Mouse (Mus musculus) forebrain, embryonic 13.5 days (tissue): ENCODE measurements around the gene St8sia2. TPM values are rescaled to one million over a fixed set of nuclear protein-coding genes. Genes with fewer than 3 reads are reported as not detected.
A peak's percentile ranks its signal among the peaks of the same experiment; 100 is the strongest.

ENCODE experiments used
- ATAC-seq: fragments of 200-750 bp; cut with Nextera tagmentation; 2 replicates; pipeline ENCODE4 v1.8.0; 2017
- H3K27ac ChIP-seq: fragments of 300-500 bp; sonication (generic); 2 replicates; pipeline ENCODE4 v1.5.1; 2015; ENCODE audit warnings: inconsistent platforms, mild to moderate bottlenecking, moderate library complexity
- H3K27me3 ChIP-seq: fragments of 300-500 bp; sonication (generic); 2 replicates; pipeline ENCODE4 v1.6.1; 2015; ENCODE audit warnings: mild to moderate bottlenecking, inconsistent platforms
- H3K36me3 ChIP-seq: fragments of 300-500 bp; sonication (generic); 2 replicates; pipeline ENCODE4 v1.6.1; 2015; ENCODE audit warnings: mild to moderate bottlenecking, inconsistent platforms; ENCODE audit not compliant: poor library complexity, severe bottlenecking
- H3K4me1 ChIP-seq: fragments of 300-500 bp; sonication (generic); 2 replicates; pipeline ENCODE4 v1.6.1; 2015; ENCODE audit warnings: inconsistent platforms
- H3K4me2 ChIP-seq: fragments of 300-500 bp; sonication (generic); 2 replicates; pipeline ENCODE4 v1.6.1; 2015; ENCODE audit warnings: inconsistent platforms, mild to moderate bottlenecking, moderate library complexity
- H3K4me3 ChIP-seq: fragments of 300-500 bp; sonication (generic); 2 replicates; pipeline ENCODE4 v1.5.1; 2015; ENCODE audit warnings: mild to moderate bottlenecking, inconsistent platforms
- H3K9ac ChIP-seq: fragments of 300-500 bp; sonication (generic); 2 replicates; pipeline ENCODE4 v1.6.1; 2015; ENCODE audit warnings: mild to moderate bottlenecking, inconsistent platforms
- H3K9me3 ChIP-seq: fragments of 300-500 bp; sonication (generic); replicated peaks from 2 replicates; pipeline ENCODE4 v1.6.1; 2016; ENCODE audit warnings: inconsistent platforms
- WGBS: fragments of 180-500 bp; shearing (Covaris S2); methylation state at CpG from one replicate; pipeline ENCODE4 v1.1.7; 2015; 5-methylcytosine and 5-hydroxymethylcytosine counted together
- polyA plus RNA-seq: library from polyadenylated mRNA; unstranded; fragments of >200 nt; fragmentation: Nextera tagmentation; extraction: Ambion mirVana; gene quantifications from 2 replicates; pipeline ENCODE4 v1.2.1, GENCODE M21; 2015

St8sia2 gene
- polyA plus RNA-seq, 1 experiment from 2014 or later, result 53.2 TPM

DNA sequence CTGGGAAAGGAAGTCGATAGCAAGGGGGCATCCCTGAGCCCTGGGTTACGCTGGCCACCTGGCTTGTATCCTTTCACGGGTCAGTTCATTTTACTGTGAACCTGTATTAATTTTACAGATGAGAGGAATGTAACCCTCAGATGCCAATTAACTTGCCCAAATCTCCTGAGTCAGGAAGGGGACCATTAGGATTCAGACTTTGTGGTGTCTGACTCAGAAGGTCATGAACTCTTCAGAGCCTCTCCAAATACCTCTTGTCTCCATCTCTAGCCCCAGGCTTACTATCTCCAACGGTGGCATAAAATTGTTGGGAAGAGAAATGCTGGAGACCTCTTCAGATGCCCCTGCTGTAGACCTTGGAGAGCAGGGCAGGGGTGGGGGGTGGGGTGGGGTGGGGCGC lies 51.1 kb downstream of the St8sia2 start:
- 96% methylated on average over 5 of the region's 5 CpGs for WGBS
- peaks cover 92% of the 10 kb centered on the region for H3K36me3 ChIP-seq
- no peaks in the 10 kb centered on the region for H3K27me3 ChIP-seq
- no peak overlapping the region for H3K9ac ChIP-seq
- no peaks in the 10 kb centered on the region for H3K9me3 ChIP-seq
- no peak for ATAC-seq
- H3K4me2 ChIP-seq, result no peak overlapping the region
- H3K4me3 ChIP-seq, result no peak overlapping the region
- no peaks in the 10 kb centered on the region for H3K4me1 ChIP-seq
- H3K27ac ChIP-seq, result no peak overlapping the region

DNA sequence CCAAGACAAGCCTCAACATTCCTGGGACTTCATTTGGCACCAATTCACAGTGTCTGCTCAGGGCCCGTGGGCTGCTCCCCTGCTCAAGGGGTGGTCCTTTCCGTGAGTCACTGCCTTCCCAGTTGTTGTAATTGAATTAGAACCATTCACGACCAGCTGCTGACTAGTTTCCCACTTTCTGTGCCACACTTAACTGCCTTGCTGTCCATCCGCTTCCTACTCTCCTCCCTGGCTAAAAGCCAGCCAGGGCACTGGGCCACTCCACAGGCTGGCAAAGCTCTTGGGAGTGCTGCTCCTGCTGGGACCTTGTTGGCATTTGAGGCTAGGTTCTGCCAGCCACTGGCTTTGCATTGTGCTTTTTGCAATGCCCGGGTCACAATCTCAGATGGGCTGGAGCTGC lies 59.0 kb downstream of the St8sia2 start:
- no peak overlapping the region for H3K4me2 ChIP-seq
- H3K36me3 ChIP-seq, result peaks cover 99% of the 10 kb centered on the region
- peak; percentile 44; the same call in 1 of the 2 replicates for ATAC-seq
- no peaks in the 10 kb centered on the region for H3K27me3 ChIP-seq
- H3K4me1 ChIP-seq, result 0 out of 2 replicates have a peak, but pooled peaks cover 7% of the 10 kb centered on the region
- no peak overlapping the region; the same call in 1 of the 2 replicates for H3K27ac ChIP-seq
- H3K9me3 ChIP-seq, result no peaks in the 10 kb centered on the region
- H3K4me3 ChIP-seq, result no peak overlapping the region
- no peak overlapping the region for H3K9ac ChIP-seq
- 50% methylated on average over 5 of the region's 5 CpGs for WGBS

GRCm38 (mm10) chr7:73953131-73953530 lies 60.4 kb downstream of the St8sia2 start:
- H3K36me3 ChIP-seq, result peaks cover 97% of the 10 kb centered on the region
- ATAC-seq, result no peak

DNA sequence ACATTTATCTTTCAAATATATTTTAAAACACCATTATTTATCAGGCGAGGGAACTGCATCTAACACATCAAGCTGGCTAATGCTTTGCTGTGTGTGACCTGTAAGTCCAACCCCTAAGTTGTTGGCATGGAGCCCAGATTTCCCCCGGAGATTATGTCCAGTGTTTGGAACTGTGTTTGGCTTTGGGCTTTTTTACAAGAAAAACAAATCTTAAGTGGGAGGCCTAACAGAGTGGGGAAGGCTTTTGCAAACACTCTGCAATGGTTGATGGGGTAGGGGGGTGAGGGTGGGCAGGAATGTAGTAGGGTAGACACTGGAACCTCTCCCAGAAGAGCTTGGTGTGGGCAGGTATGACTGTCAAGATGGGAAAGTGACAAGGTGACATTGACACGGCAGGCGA lies 71.8 kb downstream of the St8sia2 start:
- Histone ChIP-seq H3K9me3 (no peaks in the 10 kb centered on the region), H3K9ac (no peak overlapping the region), H3K27ac (peak overlapping the region; percentile 45; the same call in 1 of the 2 replicates), H3K36me3 (peaks cover 81% of the 10 kb centered on the region), H3K27me3 (no peaks in the 10 kb centered on the region), H3K4me3 (no peak overlapping the region), H3K4me2 (no peak overlapping the region), H3K4me1 (peaks cover 21% of the 10 kb centered on the region)
- peak; percentile 52; the same call in 1 of the 2 replicates for ATAC-seq
- 40% methylated on average over 4 of the region's 4 CpGs for WGBS

More at GRCm38 (mm10) chr7:73953131-73953530, 60.4 kb downstream of the St8sia2 start:
- H3K9me3 ChIP-seq, result no peaks in the 10 kb centered on the region
- no peak overlapping the region for H3K4me2 ChIP-seq
- H3K27me3 ChIP-seq, result no peaks in the 10 kb centered on the region
- WGBS, result 87% methylated on average over 4 of the region's 4 CpGs
- H3K27ac ChIP-seq, result no peak overlapping the region
- no peak overlapping the region for H3K9ac ChIP-seq
- H3K4me1 ChIP-seq, result 0 out of 2 replicates have a peak, but pooled peaks cover 7% of the 10 kb centered on the region
- no peak overlapping the region for H3K4me3 ChIP-seq

GRCm38 (mm10) chr7:73939236-73939635 lies 74.3 kb downstream of the St8sia2 start:
- Histone ChIP-seq H3K4me1 (peaks cover 21% of the 10 kb centered on the region), H3K9ac (no peak overlapping the region), H3K4me2 (no peak overlapping the region), H3K4me3 (no peak overlapping the region), H3K27ac (no peak overlapping the region), H3K36me3 (peaks cover 57% of the 10 kb centered on the region), H3K27me3 (no peaks in the 10 kb centered on the region), H3K9me3 (no peaks in the 10 kb centered on the region)
- 95% methylated on average over 8 of the region's 8 CpGs for WGBS
- no peak for ATAC-seq

- no peaks in the 10 kb centered on the region for H3K9me3 ChIP-seq
- no peak overlapping the region for H3K27ac ChIP-seq
- peaks cover 21% of the 10 kb centered on the region for H3K4me1 ChIP-seq
- H3K4me3 ChIP-seq, result no peak overlapping the region
- no peak overlapping the region for H3K9ac ChIP-seq
- 81% methylated on average over 7 of the region's 7 CpGs for WGBS
- H3K4me2 ChIP-seq, result no peak overlapping the region
- H3K27me3 ChIP-seq, result no peaks in the 10 kb centered on the region
- peaks cover 47% of the 10 kb centered on the region for H3K36me3 ChIP-seq
- ATAC-seq, result peak; percentile 38; the same call in 1 of the 2 replicates
These were observed 75.3 kb downstream of the St8sia2 start for GRCm38 (mm10) chr7:73938046-73938810.

GRCm38 (mm10) chr7:73936119-73936518 lies 77.4 kb downstream of the St8sia2 start:
- H3K4me1 ChIP-seq, result peaks cover 8% of the 10 kb centered on the region
- H3K9ac ChIP-seq, result no peak overlapping the region
- no peak for ATAC-seq
- 58% methylated on average over 3 of the region's 3 CpGs for WGBS
- H3K4me3 ChIP-seq, result no peak overlapping the region
- no peak overlapping the region for H3K27ac ChIP-seq
- no peaks in the 10 kb centered on the region for H3K9me3 ChIP-seq
- H3K4me2 ChIP-seq, result no peak overlapping the region
- H3K36me3 ChIP-seq, result peaks cover 27% of the 10 kb centered on the region
- H3K27me3 ChIP-seq, result no peaks in the 10 kb centered on the region

GRCm38 (mm10) chr7:73935703-73936102 lies 77.8 kb downstream of the St8sia2 start:
- Histone ChIP-seq H3K27ac (no peak overlapping the region), H3K9me3 (no peaks in the 10 kb centered on the region), H3K4me2 (no peak overlapping the region), H3K9ac (no peak overlapping the region), H3K4me1 (peaks cover 6% of the 10 kb centered on the region), H3K4me3 (no peak overlapping the region), H3K36me3 (peaks cover 24% of the 10 kb centered on the region), H3K27me3 (no peaks in the 10 kb centered on the region)
- ATAC-seq, result no peak
- 66% methylated on average over 2 of the region's 2 CpGs for WGBS

DNA sequence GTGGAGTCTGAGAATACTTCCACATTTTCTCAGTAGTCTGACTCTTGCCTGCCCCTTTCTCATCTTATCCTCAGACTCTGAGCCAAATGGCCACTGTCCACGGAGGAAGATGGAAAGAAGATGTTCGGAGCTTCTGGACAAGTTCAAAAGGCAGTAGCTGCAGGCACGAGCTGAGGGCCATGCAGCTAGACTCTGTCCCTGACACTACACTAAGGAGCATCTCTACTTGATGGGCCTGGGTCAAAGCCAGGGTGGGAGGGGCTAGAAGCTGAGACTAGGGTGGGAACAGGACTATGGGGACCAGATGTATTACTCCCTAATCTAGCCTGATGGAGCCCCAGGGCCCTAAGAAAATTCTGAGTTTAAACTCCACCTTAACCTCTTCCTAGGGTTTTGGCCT lies 80.5 kb downstream of the St8sia2 start:
- no peak overlapping the region for H3K4me3 ChIP-seq
- H3K36me3 ChIP-seq, result no peaks in the 10 kb centered on the region
- 0 out of 2 replicates have a peak, but pooled peaks cover under 1% of the 10 kb centered on the region for H3K4me1 ChIP-seq
- 86% methylated on average over 3 of the region's 3 CpGs for WGBS
- no peak overlapping the region for H3K4me2 ChIP-seq
- no peak for ATAC-seq
- no peaks in the 10 kb centered on the region for H3K27me3 ChIP-seq
- H3K9me3 ChIP-seq, result no peaks in the 10 kb centered on the region
- H3K9ac ChIP-seq, result no peak overlapping the region
- no peak overlapping the region for H3K27ac ChIP-seq

DNA sequence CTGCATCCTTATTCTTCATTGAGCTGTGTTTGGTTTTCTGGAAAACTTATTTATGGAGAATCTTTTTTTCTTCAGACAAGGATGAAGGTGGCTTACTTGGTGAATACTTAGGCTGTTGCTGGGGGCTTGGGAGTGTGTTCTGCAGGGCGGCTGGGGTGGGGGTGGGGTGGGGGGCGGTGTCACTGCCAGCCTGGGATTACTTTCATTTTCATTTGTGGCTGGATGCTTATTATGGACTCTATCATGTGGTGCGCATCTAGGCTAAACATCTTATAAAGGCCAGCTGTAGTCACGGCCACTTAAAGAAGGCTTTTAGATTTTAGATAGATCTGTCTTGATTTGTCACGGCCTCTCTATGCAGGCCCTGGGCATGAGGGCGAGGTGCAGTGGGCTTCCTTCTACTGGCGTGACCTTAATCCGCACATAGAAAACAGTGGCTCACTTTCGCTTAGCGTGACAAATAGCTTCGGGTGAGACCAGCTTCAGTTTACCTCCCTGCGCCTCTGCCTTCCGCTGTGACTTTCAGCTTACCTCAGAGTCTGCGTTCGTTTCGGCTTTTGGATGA lies 92.5 kb downstream of the St8sia2 start:
- ATAC-seq, result no peak
- H3K9me3 ChIP-seq, result no peaks in the 10 kb centered on the region

DNA sequence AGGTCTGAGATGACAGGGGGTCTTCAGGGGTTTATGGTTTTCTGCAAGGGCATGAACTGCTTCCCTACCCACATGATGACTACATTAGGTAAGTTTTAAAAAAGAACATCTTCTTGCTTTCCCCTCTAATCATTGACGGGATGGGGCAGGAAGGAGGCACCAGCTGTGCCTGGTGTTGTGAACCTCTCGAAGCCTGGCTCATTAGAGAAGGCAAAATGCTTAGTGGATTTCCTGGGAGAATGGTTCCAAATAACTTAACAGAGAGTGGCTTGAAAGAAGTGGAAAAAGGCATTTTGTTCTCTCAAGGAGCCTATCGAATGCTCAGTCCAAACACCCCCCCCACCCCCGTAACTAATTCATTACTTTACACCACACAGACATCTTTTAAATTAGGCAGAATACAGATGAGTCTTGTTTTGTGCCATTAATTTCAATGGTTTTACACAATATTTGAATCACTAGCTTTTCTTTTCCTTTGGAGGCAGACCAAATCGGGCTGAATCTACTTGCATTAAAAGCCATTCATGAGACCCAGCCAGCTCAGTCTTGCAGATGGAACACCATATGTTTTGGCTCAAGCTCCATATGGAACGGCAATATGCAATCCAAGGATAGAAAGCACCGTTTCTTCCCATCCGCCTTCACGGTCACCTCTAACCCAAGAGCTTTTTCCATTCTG lies 95.7 kb downstream of the St8sia2 start:
- Histone ChIP-seq H3K27me3 (peaks cover 48% of the 10 kb centered on the region), H3K27ac (peak overlapping the region; percentile 66), H3K4me2 (peak overlapping the region; percentile 7; the same call in 1 of the 2 replicates), H3K4me3 (no peak overlapping the region), H3K4me1 (peaks cover 45% of the 10 kb centered on the region), H3K9ac (no peak overlapping the region), H3K36me3 (no peaks in the 10 kb centered on the region), H3K9me3 (no peaks in the 10 kb centered on the region)
- 11% methylated on average over 9 of the region's 9 CpGs for WGBS
- ATAC-seq, result peak; percentile 94

More for the DNA sequence above, 92.5 kb downstream of the St8sia2 start:
- Histone ChIP-seq H3K4me2 (no peak overlapping the region), H3K27ac (no peak overlapping the region), H3K9ac (no peak overlapping the region), H3K4me1 (peaks cover 41% of the 10 kb centered on the region), H3K27me3 (peaks cover 32% of the 10 kb centered on the region), H3K36me3 (no peaks in the 10 kb centered on the region), H3K4me3 (no peak overlapping the region)
- WGBS, result 80% methylated on average over 16 of the region's 16 CpGs

GRCm38 (mm10) chr7:73911899-73912298 lies 101.6 kb downstream of the St8sia2 start:
- H3K36me3 ChIP-seq, result no peaks in the 10 kb centered on the region
- ATAC-seq, result no peak

More at GRCm38 (mm10) chr7:73911899-73912298, 101.6 kb downstream of the St8sia2 start:
- 0 out of 2 replicates have a peak overlapping the region, but pooled peaks have one; percentile 6 for H3K27ac ChIP-seq
- 22% methylated on average over 4 of the region's 4 CpGs for whole genome bisulfite sequencing
- no peak overlapping the region for H3K9ac ChIP-seq
- no peak overlapping the region for H3K4me2 ChIP-seq
- peaks cover 29% of the 10 kb centered on the region for H3K27me3 ChIP-seq
- no peaks in the 10 kb centered on the region for H3K9me3 ChIP-seq
- peaks cover 20% of the 10 kb centered on the region for H3K4me1 ChIP-seq
- no peak overlapping the region for H3K4me3 ChIP-seq
